Mouse (Mus musculus): ENCODE results near the gene AI854703. TPM values are rescaled to one million over a fixed set of nuclear protein-coding genes. Genes with fewer than 3 reads are reported as not detected.

The AI854703 gene
- total RNA-seq, 2 experiments from 2014 or later: 0.40 to 0.45 TPM

- intact Hi-C loops (cut with DNase I; ENCODE audit: low total_unique reads): loop anchor here (5.0 to 10.0 kb wide), 2 partner anchors 127 to 471 kb away; partner anchors contain the start of gene Gimap3
- peak; percentile 69 for DNase-seq
Measured at GRCm38 (mm10) chr6:48645660-48646308, 19.2 kb downstream of the AI854703 start.

- intact Hi-C loops (cut with DNase I; ENCODE audit: low total_unique reads): loop anchor here (5.0 to 10.0 kb wide), 2 partner anchors 126 to 471 kb away; partner anchors contain the start of gene Gimap3
- no peak for DNase-seq
Measured at GRCm38 (mm10) chr6:48646309-48646690, 19.7 kb downstream of the AI854703 start.

- intact Hi-C loops (cut with DNase I; ENCODE audit: low total_unique reads): loop anchor here (5.0 to 10.0 kb wide), 2 partner anchors 125 to 472 kb away; partner anchors contain the start of gene Gimap3
- no peak for DNase-seq
Measured at GRCm38 (mm10) chr6:48646995-48647394, 20.4 kb downstream of the AI854703 start, which contains the start of gene Gimap8. TSS of gene Gimap8 (plus strand) at chr6:48647234.

- intact Hi-C loops (cut with DNase I; ENCODE audit: low total_unique reads): loop anchor here (5.0 to 10.0 kb wide), 2 partner anchors 125 to 473 kb away; partner anchors contain the start of gene Gimap3
- DNase-seq: no peak
Measured at GRCm38 (mm10) chr6:48647611-48648010, 21.0 kb downstream of the AI854703 start.

GRCm38 (mm10) chr6:48648779-48649178 is 22.2 kb downstream of the AI854703 start:
- intact Hi-C loops (cut with DNase I; ENCODE audit: low total_unique reads): loop anchor here (5.0 to 10.0 kb wide), 2 partner anchors 124 to 474 kb away; partner anchors contain the start of gene Gimap3
- no peak for DNase-seq

GRCm38 (mm10) chr6:48650041-48650440 is 23.5 kb downstream of the AI854703 start:
- no peak for DNase-seq

GRCm38 (mm10) chr6:48658721-48659120 is 32.2 kb downstream of the AI854703 start:
- intact Hi-C loops (cut with DNase I; ENCODE audit: low total_unique reads): no loop called here
- DNase-seq: no peak

More at GRCm38 (mm10) chr6:48650041-48650440, 23.5 kb downstream of the AI854703 start:
- intact Hi-C loops (cut with DNase I; ENCODE audit: low total_unique reads): loop anchor here (2.0 kb wide), 1 partner anchor 55 kb away; no protein-coding TSS in a partner anchor

GRCm38 (mm10) chr6:48664750-48665149 is 38.2 kb downstream of the AI854703 start:
- intact Hi-C loops (cut with DNase I; ENCODE audit: low total_unique reads): no loop called here
- no peak for DNase-seq

- intact Hi-C loops (cut with DNase I; ENCODE audit: low total_unique reads): no loop called here
- no peak for DNase-seq
Measured at GRCm38 (mm10) chr6:48665471-48665870, 38.9 kb downstream of the AI854703 start.

GRCm38 (mm10) chr6:48666159-48666586 is 39.6 kb downstream of the AI854703 start:
- intact Hi-C loops (cut with DNase I; ENCODE audit: low total_unique reads): no loop called here
- DNase-seq: no peak

- no peak for DNase-seq
- intact Hi-C loops (cut with DNase I; ENCODE audit: low total_unique reads): no loop called here
Measured at GRCm38 (mm10) chr6:48668022-48668421, 41.5 kb downstream of the AI854703 start.

GRCm38 (mm10) chr6:48669446-48669969 is 42.9 kb downstream of the AI854703 start:
- DNase-seq: no peak
- intact Hi-C loops (cut with DNase I; ENCODE audit: low total_unique reads): no loop called here

GRCm38 (mm10) chr6:48674291-48675058 is 47.9 kb downstream of the AI854703 start:
- intact Hi-C loops (cut with DNase I; ENCODE audit: low total_unique reads): no loop called here
- no peak for DNase-seq

- intact Hi-C loops (cut with DNase I; ENCODE audit: low total_unique reads): no loop called here
- DNase-seq: no peak
Measured at GRCm38 (mm10) chr6:48675400-48675930, 48.9 kb downstream of the AI854703 start.

GRCm38 (mm10) chr6:48675931-48676859 is 49.6 kb downstream of the AI854703 start, which contains the start of gene Gimap9:
TSS of gene Gimap9 (plus strand) at chr6:48676129.
- no peak for DNase-seq
- intact Hi-C loops (cut with DNase I; ENCODE audit: low total_unique reads): no loop called here

GRCm38 (mm10) chr6:48676860-48677415 is 50.4 kb downstream of the AI854703 start:
- DNase-seq: no peak
- intact Hi-C loops (cut with DNase I; ENCODE audit: low total_unique reads): no loop called here

- intact Hi-C loops (cut with DNase I; ENCODE audit: low total_unique reads): no loop called here
- DNase-seq: no peak
Measured at GRCm38 (mm10) chr6:48677492-48678345, 51.2 kb downstream of the AI854703 start.

All from gastrocnemius, postnatal 14 days (tissue).